Mouse (Mus musculus) forelimb bud, embryonic 11.5 days (tissue): ENCODE results near the gene Cpeb4.

ENCODE experiments used
- DNase-seq: peaks from one replicate; pipeline ENCODE4 v3.0.0-alpha.2; 2012; ENCODE audit warnings: low read depth, low spot score

Cpeb4 gene

DNA sequence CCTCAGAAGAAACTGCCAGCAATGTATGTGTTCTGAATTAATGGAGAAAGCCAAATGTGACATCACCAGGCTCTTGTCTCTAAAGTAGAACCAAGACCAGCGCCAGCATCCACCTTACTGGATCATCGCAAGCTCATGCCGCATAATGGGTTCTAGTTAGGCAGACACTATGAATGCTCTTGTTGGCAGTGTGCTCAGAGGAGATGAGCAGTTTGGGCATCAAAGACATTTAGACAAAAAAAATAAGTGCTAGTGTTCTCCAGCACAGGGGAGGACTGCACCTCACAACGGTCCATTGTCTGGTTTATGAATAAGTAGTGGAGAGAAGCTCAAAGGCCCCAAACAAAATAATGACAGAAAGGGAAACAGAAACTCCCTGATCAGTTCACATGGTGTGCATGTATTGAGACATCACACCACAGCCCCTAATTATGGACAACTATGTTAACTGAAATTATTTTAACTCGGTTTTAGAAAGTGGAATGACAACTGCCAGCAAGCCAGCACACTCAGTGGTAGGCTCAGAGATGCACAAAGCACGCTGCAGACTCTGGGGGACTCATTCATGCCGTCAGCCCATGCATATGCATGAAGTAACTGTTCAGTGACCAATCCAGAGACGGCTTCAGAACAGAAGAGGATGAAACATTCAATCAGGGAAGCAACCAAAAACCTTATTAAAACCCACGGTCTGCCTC, 25.1 kb upstream of the Cpeb4 start:
- no peak for DNase-seq

DNA sequence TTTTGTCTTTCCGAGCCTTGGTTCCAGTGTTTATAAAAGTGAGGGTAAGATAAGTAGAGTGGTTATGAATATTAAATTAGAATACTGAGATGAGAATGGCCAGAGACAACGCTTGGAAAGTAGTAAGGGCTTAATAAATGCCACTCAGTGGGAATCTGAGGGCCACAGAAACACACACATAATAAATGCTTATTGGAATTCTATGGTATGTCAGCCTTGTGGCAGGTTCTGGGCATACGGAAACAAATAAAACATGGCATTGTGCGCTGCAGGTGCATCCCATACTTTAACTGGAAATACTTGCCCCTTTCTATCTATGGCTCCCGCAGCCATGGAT, 24.6 kb upstream of the Cpeb4 start:
- no peak for DNase-seq

DNA sequence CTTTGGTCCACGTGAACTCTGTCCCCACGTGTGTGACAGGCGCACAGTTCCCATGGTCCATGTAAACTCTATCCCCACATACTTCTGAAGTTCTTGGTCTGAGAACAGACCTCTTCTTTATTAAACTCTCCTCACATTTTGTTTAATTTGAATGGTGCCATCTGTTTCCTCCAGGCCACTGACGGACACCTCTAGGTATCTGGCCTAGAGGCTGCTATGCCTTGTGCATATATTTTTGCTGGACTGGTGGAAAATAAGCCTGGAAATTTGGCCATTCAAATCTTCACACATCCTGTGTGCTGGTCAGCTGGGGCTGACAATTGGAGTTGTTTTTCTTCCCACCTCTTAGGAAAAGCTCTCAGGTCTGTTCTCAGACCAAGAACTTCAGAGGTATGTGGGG, 23.3 kb upstream of the Cpeb4 start:
- no peak for DNase-seq

DNA sequence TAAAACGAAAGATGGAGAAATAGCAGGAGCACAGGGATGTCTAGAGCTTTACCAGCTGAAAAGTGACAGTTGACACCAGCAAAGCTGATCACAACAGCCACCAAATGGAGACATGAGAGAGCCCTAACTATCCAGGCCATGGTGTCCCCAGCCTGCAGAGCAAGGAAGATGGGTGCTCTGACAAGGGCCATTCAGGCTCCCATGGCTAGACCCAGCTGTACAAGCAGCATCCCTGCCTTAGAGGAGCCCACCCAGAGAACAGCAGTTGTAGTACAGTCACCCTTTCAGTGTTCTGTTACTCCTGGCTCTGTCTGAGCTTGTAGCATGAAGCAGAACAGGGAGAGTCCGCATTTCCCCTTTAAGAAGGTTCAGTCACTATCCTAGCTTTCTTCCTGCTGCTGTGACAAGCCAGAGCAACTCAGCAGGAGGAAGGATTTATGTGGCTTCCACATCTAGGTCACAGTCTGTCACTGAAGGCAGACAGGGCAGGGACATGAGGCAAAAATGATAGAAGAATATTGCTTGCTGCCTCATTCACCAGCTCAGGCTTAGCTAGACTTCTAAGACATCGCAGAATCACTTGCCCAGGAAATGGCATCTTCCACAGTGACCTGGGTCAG, 21.7 kb upstream of the Cpeb4 start:
- DNase-seq: no peak

DNA sequence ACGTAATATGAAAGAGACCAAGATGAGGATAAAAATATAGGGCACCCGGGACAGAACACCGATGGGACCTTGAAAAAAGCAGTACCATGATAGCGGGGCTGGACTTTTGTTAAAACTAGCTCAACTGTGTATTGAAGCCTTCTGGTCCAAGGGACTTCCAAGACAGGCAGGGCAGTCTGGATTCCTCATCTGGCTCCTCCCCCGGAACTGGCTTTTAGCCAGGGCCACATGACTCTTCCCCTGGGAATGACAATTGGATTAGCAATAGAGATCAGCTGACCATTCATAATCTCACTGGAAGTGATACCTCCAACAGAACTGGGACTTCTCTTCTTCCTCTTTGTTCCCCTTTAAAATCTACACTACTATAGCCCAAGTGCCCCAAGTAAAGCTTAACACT, 21.0 kb upstream of the Cpeb4 start:
- DNase-seq: no peak

DNA sequence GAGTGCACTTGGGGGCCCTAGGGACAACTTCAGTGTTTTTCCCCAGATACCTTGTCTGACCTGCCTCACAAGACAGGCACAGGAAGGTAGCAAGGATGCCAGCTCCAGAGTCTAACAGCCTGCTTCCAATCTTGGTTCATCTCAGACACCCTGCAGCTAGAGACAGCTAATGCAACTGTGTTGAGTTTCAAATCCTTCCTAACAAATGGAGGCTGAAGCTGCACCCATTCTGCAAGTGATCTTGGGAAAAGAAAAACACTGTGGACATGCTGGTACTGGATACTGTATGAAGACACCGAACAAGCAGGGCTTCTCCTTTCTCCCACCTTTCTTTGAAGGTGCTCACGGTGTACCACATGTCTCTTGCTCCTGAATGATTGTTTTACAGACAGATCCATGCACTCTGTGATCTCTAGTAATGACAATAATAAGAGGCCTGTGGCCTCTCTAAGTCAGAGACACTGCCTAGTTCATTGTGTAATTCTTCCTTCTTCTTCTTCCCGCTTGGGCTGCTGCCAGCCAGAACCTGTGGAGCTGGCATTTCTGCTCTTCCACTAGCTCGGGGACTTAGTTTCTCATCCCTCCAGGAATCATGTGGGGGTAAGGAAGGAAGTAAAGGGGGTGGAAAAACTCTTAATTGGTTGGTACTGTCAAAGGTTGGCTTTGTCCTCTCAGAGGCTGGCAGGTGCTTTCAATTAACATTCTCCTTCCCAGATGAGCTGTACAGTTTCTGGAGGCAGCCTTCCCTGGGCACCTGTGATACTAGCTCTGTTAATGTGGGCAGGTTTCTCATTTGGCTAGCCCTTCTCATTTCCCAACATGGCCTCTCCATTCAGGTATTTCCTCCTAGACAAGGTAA, 20.1 kb upstream of the Cpeb4 start:
- no peak for DNase-seq

DNA sequence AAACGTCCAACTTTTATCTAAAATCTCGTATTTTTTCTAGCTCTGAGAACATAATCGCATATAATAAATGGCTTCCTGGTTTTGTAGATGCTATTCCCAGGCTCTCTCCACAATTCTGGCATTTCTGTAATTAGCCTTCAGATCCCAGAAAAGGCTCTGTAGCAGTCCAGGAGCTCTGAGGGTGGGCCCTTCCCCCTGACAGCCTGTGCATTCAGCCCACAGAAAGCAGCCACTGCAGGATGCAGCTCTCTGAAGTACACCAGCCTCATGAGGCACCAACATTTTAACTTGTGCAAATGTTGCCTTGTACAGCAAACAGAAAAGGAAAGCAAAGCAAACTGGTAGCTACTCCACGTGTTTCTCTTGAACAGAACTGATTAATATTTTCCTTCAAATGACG, 17.1 kb upstream of the Cpeb4 start:
- no peak for DNase-seq

DNA sequence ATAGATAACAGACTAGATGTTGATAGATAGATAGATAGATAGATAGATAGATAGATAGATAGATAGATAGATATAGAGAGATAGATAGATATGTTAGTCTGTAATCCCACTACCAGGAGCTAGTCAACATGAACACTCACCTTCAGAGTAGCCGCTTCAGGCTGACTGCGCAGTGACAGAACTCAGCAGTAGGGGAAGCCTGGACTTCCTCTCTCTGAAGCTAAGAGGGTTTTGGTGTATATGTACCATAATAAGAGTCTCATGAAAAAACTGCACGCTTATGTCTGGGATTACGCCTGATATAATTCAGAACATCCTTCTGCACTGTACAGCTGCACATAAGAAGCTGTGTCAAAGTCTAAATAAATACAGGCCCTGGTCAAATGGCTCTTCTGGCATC, 14.5 kb upstream of the Cpeb4 start:
- DNase-seq: no peak

DNA sequence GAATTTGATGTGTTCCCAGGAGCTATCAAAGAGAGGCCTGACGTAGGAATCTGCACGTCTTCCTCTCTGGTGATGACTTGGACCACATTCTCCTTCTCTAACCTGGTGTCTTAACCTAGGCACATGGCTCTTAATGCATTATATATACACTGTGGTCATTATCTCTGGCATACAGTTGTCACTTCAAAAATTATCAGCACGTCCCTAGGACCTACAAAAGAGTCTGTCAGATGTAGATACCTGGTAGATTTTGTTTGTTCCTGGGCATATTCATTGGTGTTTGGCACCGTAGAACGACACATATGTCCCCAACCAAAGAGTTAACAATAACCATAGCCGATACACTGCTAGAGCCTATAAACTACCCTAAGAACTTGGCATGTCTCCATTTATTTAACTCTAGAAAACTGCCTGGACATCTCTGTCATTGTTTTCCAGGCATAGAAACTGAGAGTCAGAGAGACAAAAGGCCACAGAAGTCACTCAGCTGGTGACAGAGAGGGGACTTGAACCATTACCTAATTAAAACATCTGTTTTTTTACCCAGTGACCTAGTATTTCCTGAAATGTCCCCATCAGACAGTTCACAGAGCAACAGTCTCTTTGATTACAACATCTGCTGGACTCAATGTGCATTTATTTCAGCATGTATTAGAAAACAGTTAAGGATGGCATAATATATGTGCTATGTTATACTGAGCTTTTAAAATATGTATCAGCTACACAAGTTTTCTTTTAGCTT, 10.7 kb upstream of the Cpeb4 start:
- DNase-seq: no peak

DNA sequence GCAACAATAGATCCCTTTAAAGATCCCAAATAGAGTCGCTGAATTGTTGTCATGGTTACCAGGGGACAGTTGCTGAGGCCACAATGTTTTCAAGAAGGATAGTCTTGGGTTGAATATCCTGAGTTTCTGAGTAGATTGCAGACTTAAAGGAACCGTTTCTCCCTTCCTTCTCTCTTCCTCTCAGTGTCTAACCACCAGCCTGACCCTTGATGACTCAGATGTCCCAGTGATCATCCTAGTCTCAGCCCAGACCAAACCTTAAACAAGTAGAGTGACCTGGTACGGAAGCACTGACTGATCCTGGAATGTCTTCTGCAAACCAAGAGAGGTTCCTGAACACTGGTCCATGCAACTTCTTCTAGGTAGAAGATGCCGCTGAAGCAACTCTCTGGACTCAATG, 4.0 kb upstream of the Cpeb4 start:
- no peak for DNase-seq

DNA sequence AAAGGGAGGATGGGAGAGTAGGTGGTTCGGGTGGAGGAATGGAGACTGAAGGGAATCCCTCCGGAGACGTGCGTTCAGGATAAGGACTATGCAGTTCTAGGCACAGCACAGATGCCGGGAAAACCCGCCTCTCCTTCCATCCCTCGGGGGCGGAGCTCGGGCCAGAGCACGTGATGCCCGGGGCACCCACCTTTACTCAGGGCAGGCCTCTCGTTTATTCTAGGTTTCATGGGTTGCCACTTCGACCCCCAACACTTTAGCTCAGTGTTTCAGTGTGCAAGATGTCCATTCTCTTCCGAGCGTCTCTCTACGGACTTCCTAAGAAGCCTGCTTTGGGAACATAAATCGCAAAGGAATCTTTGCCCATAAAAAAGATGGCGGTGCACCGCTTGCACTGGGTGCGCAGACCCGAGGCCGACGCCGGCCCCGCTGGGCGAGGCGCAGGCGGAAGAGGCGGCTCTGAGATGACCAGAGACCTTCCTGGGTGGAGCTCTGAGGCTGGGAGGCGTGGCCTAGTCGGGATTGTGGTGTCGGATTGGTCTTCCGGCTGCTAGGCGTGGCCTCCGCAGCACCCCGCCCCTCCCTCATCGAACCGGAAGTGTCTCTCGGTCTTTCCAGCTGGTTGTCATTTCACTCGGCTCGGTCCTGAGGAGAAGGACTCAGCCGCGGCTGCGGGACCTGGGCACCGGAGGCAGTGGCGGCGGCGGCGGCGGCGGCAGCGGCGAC, 1.6 kb upstream of the Cpeb4 start:
- DNase-seq: peak; percentile 99

DNA sequence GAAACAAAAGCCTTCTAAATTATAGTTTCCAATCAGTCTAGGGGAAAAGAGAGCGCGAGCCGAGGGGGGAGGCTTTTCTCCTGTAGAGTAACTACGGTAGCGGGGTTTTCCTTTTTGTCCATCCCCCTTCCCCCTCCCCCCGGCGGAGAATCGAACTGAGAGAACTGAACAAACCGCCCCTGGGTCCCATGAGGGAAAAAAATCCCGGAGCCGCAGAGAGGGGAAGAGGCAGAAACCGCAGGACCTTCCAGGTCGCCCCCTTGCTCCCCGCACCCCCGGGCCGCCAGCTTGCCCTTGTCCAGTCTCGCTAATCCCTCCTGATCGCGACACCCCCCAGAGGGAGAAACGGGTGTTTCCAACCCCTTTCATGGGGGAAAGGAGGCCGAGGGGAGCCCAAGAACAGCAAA, 873 bp upstream of the Cpeb4 start:
- DNase-seq: peak; percentile 19

DNA sequence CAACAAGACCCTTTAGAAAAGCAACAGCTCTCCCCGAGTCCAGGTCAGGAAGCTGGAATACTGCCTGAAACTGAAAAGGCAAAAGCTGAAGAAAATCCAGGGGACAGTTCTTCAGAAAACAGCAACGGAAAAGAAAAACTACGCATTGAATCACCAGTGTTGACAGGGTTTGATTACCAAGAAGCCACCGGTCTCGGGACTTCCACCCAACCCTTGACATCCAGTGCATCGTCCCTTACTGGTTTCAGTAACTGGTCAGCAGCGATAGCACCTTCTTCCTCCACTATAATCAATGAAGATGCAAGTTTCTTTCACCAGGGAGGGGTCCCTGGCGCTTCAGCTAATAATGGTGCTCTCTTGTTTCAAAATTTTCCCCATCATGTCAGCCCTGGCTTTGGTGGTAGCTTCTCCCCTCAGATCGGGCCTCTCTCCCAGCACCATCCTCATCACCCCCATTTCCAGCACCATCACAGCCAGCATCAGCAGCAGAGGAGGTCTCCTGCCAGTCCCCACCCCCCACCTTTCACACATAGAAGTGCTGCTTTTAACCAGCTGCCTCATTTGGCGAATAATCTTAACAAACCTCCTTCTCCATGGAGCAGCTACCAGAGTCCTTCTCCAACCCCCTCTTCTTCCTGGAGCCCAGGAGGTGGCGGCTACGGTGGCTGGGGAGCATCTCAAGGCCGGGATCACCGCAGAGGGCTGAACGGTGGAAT, 693 bp downstream of the Cpeb4 start:
- no peak for DNase-seq

DNA sequence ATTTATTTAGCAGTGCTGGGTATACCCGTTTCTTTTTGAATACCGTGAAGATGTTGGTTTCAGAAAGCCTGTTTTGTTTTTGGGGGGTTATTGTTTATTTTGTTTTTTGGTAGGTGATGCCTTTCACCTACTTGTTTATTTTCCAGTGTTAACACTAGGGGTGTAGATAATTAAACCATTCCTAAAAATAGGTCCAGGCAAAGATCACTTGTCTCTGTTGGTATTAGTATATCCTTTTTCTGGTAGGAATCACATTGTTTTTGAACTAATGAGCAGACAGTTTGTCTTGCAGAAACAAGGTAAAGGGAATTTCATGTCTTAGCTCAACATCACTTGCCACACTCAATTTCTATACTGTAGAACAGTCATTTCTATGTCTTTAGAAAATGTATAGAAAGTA, 2.1 kb downstream of the Cpeb4 start:
- DNase-seq: no peak

DNA sequence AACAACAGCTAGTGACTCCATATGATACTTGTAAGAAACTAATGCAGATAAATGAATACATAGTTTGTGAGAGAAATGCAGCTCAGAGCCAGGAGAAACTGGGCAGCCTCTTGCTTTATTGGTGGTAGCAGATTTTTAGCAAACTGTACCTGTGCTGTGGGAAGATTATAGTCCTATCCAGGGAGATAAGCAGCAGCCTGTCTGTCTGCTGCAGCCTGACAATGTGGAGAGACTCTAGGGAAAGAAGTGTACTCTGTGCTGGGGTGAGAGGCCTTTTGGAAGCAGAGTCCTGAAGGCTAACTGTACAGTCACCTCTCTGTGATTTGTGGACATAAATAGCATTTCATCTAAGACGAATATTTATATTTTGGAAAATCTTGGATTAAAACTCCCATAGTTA, 11.7 kb downstream of the Cpeb4 start:
- DNase-seq: no peak

DNA sequence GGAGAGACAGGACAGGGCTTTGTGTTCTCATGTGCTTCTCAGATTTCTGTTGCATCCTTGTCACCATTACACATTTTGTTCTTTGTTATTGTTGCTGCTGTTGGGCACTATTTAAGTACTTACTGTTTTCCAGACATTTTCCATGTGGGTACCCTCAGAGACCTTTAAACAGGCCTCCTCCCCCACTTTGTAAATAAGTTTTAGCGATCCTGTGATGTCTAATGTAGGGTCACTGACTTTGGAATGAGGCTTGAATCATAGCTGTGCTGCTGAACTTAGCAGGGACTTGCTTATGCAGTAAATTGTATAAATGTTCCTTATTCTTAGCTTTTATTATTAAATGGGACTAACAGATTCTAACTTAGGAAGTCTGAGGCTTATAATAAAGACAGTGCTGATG, 13.8 kb downstream of the Cpeb4 start:
- no peak for DNase-seq

DNA sequence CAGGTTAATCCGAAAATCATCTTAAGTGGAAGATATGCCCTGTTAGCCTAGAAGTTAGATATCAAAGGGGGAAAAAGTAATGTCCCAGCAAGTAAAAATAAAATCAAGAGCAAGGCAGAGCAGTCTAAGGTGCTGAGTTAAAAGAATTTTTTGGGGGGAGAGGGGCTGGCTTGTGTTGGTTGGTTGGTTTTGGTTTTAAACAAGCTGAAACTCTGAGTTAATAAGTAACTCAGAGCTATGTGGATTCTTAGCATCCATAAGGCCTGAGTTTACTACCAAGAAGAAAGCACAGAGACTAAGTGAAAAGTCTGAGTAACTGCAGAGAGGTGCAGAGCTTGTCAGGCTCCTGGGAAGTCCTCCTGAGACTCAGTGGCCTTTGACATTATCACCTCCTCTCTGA, 16.2 kb downstream of the Cpeb4 start:
- no peak for DNase-seq

DNA sequence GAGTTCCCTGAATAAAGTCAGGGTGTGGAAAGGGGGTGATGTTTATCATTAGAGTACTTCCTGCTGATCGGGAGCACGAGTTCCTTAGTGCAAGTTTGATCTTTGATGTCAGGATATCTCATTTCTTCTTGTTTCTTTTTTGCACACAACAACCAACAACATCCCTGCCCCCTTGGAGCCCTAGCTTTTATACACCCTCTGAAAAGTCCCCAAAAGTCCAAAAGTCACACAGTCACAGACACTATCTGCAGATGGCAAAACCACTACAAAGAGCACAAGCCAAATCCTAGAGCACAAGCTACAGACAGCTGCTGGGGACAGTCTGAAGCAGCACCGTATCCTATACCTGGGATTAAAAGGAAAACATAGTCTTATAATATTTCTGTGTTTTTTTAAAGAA, 20.1 kb downstream of the Cpeb4 start:
- DNase-seq: no peak

DNA sequence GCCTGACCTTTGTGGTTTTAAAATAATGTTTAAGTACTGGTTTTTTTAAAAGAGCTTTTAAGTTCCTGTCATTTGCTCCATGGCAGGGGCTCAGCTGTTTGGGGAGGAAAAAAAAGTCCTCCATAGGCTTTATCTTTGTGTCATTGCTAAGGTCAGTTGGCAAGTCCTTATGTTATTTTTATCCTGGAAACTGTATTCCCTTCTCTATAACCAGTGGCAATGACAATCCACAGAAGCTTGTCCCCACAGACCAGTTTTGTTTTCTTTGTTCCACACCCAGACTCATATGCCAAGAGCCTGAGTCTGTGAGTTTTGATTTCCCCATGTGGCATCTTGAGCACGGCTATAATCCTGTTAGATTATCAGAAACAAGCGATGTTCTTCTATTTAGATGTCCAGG, 21.6 kb downstream of the Cpeb4 start:
- DNase-seq: no peak

DNA sequence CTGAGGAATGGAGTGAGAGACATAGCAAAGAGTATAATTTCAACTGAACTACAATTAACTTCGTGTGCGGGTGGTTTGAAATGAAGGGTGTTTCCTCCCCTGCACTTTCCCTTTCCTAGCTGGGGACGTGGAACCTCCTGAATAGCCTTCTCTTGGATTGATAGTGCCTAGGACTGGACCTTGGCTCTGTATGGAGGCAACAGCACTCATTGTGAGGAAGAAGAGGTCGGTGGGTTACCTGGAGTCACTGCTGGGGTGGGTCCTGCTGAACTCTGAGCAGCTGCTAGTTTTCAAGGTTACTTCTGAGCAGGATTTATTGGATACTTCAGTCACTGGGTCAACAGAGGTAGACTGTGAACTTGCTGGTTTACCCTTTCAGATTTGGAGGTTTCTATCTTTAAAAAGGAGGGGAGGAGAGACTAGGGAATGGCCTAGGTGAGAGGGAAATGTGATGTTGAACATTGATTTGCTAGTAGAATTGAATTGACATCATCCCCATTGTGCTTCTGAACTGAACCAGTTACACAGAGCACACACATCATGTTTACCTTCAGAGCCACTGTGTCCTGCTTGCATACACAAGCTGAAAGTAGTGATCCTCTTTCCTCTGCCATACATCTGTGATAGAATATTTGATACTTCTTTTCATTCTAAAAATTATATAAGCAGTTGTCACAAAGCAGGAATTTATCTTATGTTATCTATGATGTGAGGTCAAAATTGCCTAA, 24.2 kb downstream of the Cpeb4 start:
- no peak for DNase-seq
